Mouse (Mus musculus) gastrocnemius, postnatal 14 days (tissue): ENCODE data around the gene Twist2. TPM values are rescaled to one million over a fixed set of nuclear protein-coding genes. Genes with fewer than 3 reads are reported as not detected.

Experiments used
- DNase-seq: peaks from one replicate; pipeline ENCODE4 v3.0.0; 2021; ENCODE audit warnings: mixed read lengths
- intact Hi-C: fragments of 180-260 bp; cut with DNase I; formaldehyde crosslinking; loops from one replicate; pipeline ENCODE4 v1.15.1; 2025; ENCODE audit warnings: low total_unique reads
- long read RNA-seq, 2 experiments: library from polyadenylated mRNA; stranded (forward); transcript quantifications; one replicate each; pipeline ENCODE4 v2.0.0; 2021
- total RNA-seq, 2 experiments: library from RNA; stranded (reverse); gene quantifications; 2 replicates each; pipeline ENCODE4 v1.2.3; 2021

Gene Twist2
- total RNA-seq, result 1 to 10 TPM; 2.0 to 2.5 TPM
- long read RNA-seq, experiment 1, transcript Twist2-201 (2 exons, 1,329 nt), result major isoform, 8 of 8 reads
- long read RNA-seq, experiment 1, partial matches to known transcripts, result 0 of 8 reads
- long read RNA-seq, experiment 1, other reads (novel, unspliced or antisense), result 0 of 8 reads
- long read RNA-seq, experiment 2, result 0 reads

DNA sequence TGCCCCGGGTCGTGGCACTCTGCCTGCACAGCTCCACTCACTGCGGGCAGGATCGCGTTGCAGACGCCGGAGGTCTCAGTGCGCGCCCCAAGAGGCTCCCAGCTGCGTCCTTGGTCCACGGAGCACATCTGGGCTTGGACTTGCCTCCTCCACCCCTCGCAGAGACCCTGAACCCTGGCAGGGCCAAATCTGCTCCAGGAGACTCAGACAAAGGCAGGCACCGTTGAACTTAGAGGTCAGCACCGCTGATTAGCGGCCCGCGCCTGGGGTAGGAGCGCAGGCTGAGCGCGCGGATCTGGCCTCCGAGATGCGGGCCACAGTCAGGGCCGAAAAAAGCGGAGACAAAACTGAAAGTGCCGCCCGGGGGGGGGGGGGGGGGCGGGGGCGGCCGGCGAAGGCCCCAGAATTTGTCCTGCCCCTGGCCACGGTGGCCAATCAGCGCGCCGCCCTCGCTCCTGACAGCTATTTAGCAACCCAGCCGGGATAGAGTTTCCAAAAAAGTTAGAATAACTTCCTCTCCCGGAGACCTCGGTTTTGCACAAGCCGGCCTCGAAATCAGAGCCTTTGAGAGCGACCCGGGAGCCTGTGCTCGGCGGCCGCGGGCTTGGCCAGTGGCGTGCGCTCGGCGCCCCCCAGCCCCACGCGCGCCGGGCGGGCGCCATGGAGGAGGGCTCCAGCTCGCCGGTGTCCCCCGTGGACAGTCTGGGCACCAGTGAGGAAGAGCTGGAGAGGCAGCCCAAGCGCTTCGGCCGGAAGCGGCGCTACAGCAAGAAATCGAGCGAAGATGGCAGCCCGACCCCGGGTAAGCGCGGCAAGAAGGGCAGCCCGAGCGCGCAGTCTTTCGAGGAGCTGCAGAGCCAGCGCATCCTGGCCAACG lies at the start of gene Twist2:
Twist2 (plus strand) TSS at position 495 of the 877 bp plus-strand sequence.
- intact Hi-C loops, result no loop called here
- DNase-seq, result peak; percentile 73

GRCm38 (mm10) chr1:91752931-91753330 lies 48.3 kb upstream of the Twist2 start:
- intact Hi-C loops, result loop anchor here (10.0 kb wide), 1 partner anchor 178 kb away; no protein-coding TSS in a partner anchor

DNA sequence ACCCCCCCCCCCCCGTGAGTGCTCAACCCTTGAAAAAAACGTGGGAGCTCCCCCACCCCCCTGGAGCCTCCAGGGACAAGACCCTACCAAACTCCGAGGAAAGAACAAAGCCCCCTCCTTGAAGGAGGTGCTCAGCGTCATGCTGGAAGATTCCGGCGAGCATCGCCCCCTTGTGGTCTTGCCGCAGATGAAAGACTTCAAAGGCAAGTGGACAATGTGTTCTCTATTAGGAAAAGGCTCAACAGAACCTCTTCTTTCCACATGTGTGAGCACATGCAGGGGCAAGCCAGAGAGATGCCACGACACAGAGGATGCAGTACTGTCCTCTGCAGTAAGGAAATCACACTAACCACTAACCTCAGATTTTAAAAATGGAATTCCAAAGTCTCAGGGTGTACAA lies 46.2 kb upstream of the Twist2 start:
- peak; percentile 55 for DNase-seq
- intact Hi-C loops, result loop anchor here (5.0 to 10.0 kb wide), 2 partner anchors 180 to 233 kb away; no protein-coding TSS in a partner anchor

More at GRCm38 (mm10) chr1:91752931-91753330, 48.3 kb upstream of the Twist2 start:
- DNase-seq, result no peak

GRCm38 (mm10) chr1:91757292-91757691 lies 44.0 kb upstream of the Twist2 start:
- DNase-seq, result no peak
- intact Hi-C loops, result loop anchor here (5.0 to 10.0 kb wide), 2 partner anchors 182 to 235 kb away; no protein-coding TSS in a partner anchor

GRCm38 (mm10) chr1:91758143-91758542 lies 43.1 kb upstream of the Twist2 start:
- intact Hi-C loops, result loop anchor here (5.0 to 10.0 kb wide), 2 partner anchors 183 to 236 kb away; no protein-coding TSS in a partner anchor
- no peak for DNase-seq

GRCm38 (mm10) chr1:91758600-91759515 lies 42.4 kb upstream of the Twist2 start:
- intact Hi-C loops, result loop anchor here (5.0 to 10.0 kb wide), 2 partner anchors 184 to 237 kb away; no protein-coding TSS in a partner anchor
- no peak for DNase-seq

GRCm38 (mm10) chr1:91760140-91760986 lies 40.9 kb upstream of the Twist2 start:
- intact Hi-C loops, result no loop called here
- DNase-seq, result no peak

DNA sequence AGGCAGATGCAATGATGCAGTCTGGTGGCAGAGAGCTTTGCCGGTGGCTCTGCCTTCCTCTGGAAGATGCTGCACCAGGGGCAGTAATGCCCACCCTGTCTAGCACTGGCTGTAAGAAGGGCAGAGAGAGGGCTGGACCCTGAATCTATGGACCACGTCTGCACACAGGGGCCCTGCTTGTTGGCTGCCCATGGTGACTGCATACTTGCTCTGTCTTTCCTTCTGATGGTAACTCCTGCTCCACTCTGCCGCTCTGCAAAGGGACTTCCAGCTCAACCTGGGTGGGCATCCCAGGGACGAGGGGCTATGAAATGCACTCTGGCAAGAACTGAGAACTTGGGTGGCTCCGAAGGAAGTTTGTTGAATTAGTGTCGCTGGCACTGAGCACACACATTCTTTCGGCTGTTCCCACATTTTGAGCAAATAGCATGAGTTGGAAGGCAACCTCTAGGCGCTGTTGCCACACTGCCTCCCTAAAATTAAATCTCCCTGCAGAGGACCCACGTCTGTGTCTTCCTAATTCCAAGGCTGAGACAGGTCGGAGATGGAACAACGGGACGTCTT lies 38.7 kb upstream of the Twist2 start:
- DNase-seq, result no peak
- intact Hi-C loops, result no loop called here

- intact Hi-C loops, result no loop called here
- DNase-seq, result no peak
These were observed 31.0 kb upstream of the Twist2 start for GRCm38 (mm10) chr1:91770221-91770624.

DNA sequence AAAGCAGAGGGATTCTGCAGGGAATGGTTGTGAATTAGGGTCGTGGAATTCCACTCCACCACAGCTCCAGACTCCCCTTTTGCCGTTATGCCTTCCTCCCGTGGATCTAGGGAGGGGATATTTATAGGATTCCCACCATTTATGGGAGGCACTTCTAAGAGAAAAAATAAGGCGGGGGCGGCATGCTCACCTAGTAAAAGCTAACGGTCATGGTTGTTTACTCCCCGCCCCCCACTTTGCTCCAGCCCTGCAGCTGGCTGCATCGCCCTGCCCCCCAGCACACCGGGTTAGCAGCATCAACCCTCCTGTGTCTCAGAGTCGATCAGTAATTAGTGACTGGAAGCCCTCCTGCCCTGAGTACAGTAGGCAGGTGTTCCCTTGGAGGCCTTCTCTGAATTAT lies 30.6 kb upstream of the Twist2 start:
- no peak for DNase-seq
- intact Hi-C loops, result no loop called here

DNA sequence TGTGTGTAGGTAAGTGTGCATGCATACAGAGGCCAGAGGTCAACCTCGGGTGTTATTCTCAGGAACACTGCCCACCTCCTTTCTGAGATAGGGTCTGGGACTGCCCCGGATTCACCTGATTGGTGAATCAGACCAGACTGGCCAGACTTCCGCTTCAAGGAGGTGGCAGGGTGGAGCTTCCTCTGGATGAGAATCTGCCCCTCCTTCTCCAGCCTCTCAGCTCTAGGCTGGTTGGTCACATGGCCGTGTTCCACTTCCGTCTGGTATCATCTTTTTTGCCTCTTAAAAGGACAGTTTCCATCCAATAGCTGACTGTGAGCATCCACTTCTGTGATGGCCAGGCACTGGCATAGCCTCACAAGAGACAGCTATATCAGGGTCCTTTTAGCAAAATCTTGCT lies 24.3 kb upstream of the Twist2 start:
- no peak for DNase-seq
- intact Hi-C loops, result no loop called here

- intact Hi-C loops, result no loop called here
- no peak for DNase-seq
These were observed 21.4 kb upstream of the Twist2 start for GRCm38 (mm10) chr1:91779819-91780218.

- peak; percentile 71 for DNase-seq
- intact Hi-C loops, result no loop called here
These were observed 20.1 kb upstream of the Twist2 start for GRCm38 (mm10) chr1:91781182-91781581.

- DNase-seq, result no peak
- intact Hi-C loops, result no loop called here
These were observed 17.1 kb upstream of the Twist2 start for GRCm38 (mm10) chr1:91784162-91784561.

- intact Hi-C loops, result no loop called here
These were observed 1.9 kb upstream of the Twist2 start for GRCm38 (mm10) chr1:91799323-91799722.

DNA sequence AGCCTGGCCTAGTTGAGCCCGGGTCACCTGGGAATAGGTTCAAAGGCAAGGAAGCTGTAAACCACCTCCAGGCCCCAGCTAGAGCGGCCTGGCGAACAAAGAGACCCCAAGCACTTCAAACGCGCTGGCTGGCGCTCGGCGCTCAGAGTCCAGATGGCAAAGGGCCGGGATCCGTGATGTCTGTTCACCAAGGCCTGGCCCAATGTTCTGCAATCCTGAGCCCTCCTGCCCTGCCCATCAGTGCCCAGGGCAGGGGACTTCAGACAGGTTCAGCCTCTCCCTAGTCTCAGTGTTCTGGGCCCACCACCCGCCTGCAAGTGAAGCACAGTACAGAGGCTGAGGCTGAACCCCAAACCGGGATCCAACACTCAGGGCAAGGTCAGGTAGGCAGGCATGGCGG lies 913 bp upstream of the Twist2 start:
- intact Hi-C loops, result no loop called here
- DNase-seq, result no peak

More at GRCm38 (mm10) chr1:91799323-91799722, 1.9 kb upstream of the Twist2 start:
- DNase-seq, result no peak

DNA sequence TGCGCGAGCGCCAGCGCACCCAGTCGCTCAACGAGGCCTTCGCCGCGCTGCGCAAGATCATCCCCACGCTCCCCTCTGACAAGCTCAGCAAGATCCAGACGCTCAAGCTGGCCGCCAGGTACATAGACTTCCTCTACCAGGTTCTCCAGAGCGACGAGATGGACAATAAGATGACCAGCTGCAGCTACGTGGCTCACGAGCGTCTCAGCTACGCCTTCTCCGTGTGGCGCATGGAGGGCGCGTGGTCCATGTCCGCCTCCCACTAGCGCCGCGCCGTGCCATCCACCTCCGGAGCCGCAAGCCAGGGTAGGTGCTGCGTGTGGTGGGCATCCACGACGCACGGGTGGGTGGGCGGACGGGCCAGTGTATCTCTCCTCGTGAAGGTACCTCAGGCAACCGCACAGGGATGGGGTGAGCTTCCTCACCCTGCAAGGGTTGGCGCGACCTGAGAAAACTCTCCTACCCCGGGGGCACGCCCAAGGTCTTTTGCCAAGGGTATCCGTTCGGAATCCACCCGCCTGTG lies 644 bp downstream of the Twist2 start:
- intact Hi-C loops, result no loop called here
- DNase-seq, result no peak
